Mouse (Mus musculus) heart, embryonic 16.5 days (tissue): Measurements from ENCODE around the gene Mgea5. TPM values are rescaled to one million over a fixed set of nuclear protein-coding genes. Genes with fewer than 3 reads are reported as not detected.

Experiments used
- ATAC-seq: fragments of 200-750 bp; cut with Nextera tagmentation; replicated peaks from 2 replicates; pipeline ENCODE4 v1.8.0; 2017; ENCODE audit warnings: moderate number of reproducible peaks; ENCODE audit not compliant: insufficient read depth, low FRiP score; ENCODE audit errors: extremely low read depth
- H3K27ac ChIP-seq: fragments of 300-500 bp; sonication (generic); 2 replicates; pipeline ENCODE4 v1.5.1; 2014; ENCODE audit warnings: mild to moderate bottlenecking, low read length, control low read depth, moderate library complexity
- H3K27me3 ChIP-seq: fragments of 300-500 bp; sonication (generic); 2 replicates; pipeline ENCODE4 v1.6.1; 2014; ENCODE audit warnings: low read length, mixed read lengths; ENCODE audit not compliant: control insufficient read depth, insufficient read depth
- H3K36me3 ChIP-seq: fragments of 300-500 bp; sonication (generic); 2 replicates; pipeline ENCODE4 v1.6.1; 2014; ENCODE audit not compliant: control insufficient read depth, insufficient read depth
- H3K4me1 ChIP-seq: fragments of 300-500 bp; sonication (generic); 2 replicates; pipeline ENCODE4 v1.6.1; 2014; ENCODE audit warnings: low read length, mixed read lengths; ENCODE audit not compliant: control insufficient read depth, insufficient read depth
- H3K4me2 ChIP-seq: fragments of 300-500 bp; sonication (generic); 2 replicates; pipeline ENCODE4 v1.6.1; 2014; ENCODE audit warnings: low read depth, mild to moderate bottlenecking, control low read depth, low read length
- H3K4me3 ChIP-seq: fragments of 300-500 bp; sonication (generic); 2 replicates; pipeline ENCODE4 v1.5.1; 2014; ENCODE audit warnings: mild to moderate bottlenecking, control low read depth, low read length
- H3K9ac ChIP-seq: fragments of 300-500 bp; sonication (generic); 2 replicates; pipeline ENCODE4 v1.6.1; 2014; ENCODE audit warnings: low read length, control low read depth
- H3K9me3 ChIP-seq: fragments of 300-500 bp; sonication (generic); replicated peaks from 2 replicates; pipeline ENCODE4 v1.6.1; 2016; ENCODE audit warnings: low read length; ENCODE audit not compliant: control insufficient read depth
- WGBS: fragments of 180-500 bp; shearing (Covaris S2); extraction: QIAGEN DNeasy Blood & Tissue Kit; methylation state at CpG from one replicate; pipeline ENCODE4 v1.1.7; 2014; 5-methylcytosine and 5-hydroxymethylcytosine counted together
- polyA plus RNA-seq: library from polyadenylated mRNA; unstranded; fragments of >200 nt; fragmentation: Nextera tagmentation; extraction: Ambion mirVana; gene quantifications from 2 replicates; pipeline ENCODE4 v1.2.1, GENCODE M21; 2015

Gene Mgea5
- polyA plus RNA-seq, 1 experiment from 2014 or later: 33.7 TPM

DNA sequence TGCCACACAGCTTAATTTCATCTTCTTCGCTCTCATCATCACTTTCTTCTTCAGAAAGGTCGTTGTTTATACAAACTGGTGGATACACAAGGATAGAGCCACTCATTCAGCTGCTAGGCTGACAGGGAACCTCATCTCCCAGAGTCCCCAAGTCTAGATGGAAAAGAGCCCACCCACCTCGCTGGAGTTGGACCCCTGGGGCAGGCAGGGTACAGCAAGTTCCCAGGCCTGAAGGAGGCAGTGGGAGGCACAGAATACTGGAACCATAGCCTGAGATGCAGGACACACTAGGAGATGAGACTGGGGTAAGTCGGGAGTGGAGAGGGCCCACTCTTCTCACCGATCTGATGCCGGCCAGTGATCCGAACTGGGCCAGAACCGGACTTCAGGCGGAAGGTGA, 35.4 kb downstream of the Mgea5 start:
- peak overlapping the region; percentile 94; the same call in 1 of the 2 replicates for H3K9ac ChIP-seq
- H3K4me2 ChIP-seq: peak overlapping the region; percentile 96
- H3K27me3 ChIP-seq: peaks cover 26% of the 10 kb centered on the region
- WGBS: 39% methylated on average over 9 of the region's 9 CpGs
- no peak for ATAC-seq
- H3K4me1 ChIP-seq: peaks cover 35% of the 10 kb centered on the region
- H3K36me3 ChIP-seq: peaks cover 16% of the 10 kb centered on the region
- H3K9me3 ChIP-seq: no peaks in the 10 kb centered on the region
- H3K27ac ChIP-seq: no peak overlapping the region
- peak overlapping the region; percentile 93 for H3K4me3 ChIP-seq

DNA sequence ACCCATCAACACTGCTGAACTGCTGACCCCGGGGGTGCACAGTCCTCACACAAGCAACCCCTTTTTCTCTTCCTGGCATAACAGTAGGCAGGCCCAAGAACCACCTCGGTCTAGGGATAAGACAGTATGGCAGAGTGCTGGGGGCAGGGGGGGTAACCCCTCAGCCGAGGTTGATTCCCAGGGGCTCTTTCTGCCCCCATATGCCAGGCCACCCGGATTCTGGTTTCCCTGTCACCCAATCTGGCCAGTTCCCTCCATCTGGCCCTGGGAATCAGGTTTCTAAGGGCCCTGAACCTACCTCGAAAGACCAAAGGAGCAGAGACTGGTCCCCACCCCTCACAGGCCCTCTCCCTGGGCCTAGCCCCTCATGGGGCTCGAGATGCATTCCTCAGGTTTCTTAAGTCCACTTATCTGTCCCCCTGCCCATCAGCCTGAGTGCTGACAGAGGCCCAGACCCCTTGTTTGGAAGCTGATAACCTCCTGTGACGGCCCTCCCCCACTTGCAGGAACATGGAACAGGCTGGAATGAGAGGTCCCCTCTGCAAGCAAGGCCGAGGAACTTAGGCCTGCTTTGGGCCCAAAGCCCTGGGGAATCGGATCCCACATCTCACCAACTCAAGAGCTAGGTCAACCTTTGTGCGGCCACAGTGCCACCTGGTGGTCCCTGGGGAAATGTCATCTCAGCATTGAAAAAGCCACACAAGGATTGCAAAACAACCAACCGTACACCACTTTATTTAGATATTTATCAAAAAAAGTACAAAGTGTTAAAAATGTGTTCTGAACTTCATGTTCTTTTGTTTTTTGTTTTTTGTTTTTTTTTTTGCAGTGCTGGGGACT, 36.4 kb downstream of the Mgea5 start:
- Histone ChIP-seq H3K27ac (no peak overlapping the region), H3K9me3 (no peaks in the 10 kb centered on the region), H3K4me1 (peaks cover 39% of the 10 kb centered on the region), H3K4me2 (no peak overlapping the region), H3K36me3 (peaks cover 10% of the 10 kb centered on the region), H3K4me3 (no peak overlapping the region), H3K27me3 (peaks cover 33% of the 10 kb centered on the region), H3K9ac (no peak overlapping the region)
- ATAC-seq: no peak
- 25% methylated on average over 11 of the region's 11 CpGs for WGBS

DNA sequence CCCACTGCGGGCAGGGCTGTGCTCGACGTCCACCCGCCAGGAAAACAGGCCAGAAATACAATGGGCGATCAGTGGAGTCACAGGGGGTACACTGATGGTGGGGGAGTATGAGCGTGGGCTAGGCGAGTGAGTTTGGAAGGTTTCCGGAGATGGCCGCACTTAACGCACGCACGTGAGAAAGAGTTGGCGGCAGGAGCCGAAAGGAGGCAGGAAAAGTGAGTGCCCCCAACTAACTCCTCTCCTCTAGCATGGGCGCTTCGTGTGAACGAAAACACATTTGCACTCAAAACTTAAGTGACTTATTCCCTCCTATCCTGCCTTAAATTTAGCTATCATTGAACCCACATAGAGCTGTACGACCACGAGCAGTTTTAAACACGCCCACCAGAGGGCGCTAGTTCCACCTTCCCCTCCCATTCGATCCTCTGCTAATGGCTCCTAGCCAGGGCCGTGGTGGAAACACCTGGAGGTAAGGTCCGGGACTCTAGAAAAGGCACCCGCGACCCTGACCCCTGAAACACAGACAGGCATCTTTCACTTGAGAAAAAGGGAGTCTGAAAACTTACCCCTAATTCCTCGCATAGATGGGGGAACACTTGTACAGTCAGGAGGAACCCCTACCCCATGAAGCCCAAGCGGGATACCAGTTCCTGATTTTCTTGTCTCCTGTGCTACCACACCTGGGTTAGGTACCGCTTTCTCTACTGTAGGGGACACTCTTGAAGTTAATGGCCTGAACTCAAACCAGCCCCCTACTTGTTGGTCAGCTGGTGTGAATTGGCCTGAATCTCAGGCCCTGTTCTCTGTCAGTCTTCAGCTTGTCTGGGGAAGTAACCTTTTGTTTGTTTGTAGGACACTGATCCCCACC, 37.2 kb downstream of the Mgea5 start:
- WGBS: 12% methylated on average over 29 of the region's 29 CpGs

DNA sequence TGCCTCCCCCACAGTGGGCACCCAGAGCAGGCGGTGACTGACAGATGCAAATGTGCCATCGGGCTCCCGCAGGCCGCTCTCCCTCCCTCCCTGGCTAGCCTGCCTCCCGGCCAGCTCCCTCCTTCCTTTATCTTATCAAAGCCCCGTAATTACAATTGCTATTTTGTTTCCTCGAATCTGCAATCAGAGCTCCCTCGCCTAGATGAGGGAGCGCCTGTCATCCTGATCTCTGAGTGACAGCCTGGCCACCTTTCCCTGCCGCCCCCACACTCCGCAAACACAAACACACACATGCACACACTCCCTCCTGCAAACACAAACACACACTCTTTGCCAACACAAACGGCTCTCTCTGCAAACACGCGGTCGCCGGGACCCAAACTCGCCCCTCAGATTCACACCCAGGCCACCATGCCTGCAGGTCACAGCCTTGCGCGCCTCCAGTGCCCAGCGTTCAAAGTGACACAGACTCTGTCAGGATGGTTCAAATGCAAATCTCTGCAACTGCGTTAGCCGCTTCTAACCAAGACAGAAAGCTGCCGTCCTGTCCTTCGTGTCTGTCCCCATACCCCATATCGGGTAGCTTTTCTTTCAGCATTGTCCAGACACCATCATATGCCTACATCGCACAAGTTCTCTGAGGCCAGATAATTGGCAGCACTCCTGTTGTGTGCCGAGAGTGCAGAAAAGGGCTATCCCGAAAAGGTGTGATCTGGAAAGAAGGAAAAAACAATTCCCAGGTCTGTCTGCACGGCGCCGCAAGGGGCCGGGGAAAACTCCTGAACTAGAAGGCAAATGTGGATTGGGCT, 38.1 kb downstream of the Mgea5 start:
- WGBS: 5% methylated on average over 32 of the region's 32 CpGs
- no peak for ATAC-seq
- Histone ChIP-seq H3K9me3 (no peaks in the 10 kb centered on the region), H3K4me3 (peak overlapping the region; percentile 31), H3K27me3 (peaks cover 49% of the 10 kb centered on the region), H3K9ac (0 out of 2 replicates have a peak overlapping the region, but pooled peaks have one; percentile 11), H3K4me2 (peak overlapping the region; percentile 58), H3K36me3 (peaks cover 2% of the 10 kb centered on the region; the same call in 1 of the 2 replicates), H3K4me1 (peaks cover 45% of the 10 kb centered on the region), H3K27ac (no peak overlapping the region)

More for the DNA sequence above, 37.2 kb downstream of the Mgea5 start:
- Histone ChIP-seq H3K4me3 (peak overlapping the region; percentile 31), H3K9ac (no peak overlapping the region), H3K9me3 (no peaks in the 10 kb centered on the region), H3K36me3 (peaks cover 4% of the 10 kb centered on the region), H3K27ac (no peak overlapping the region), H3K27me3 (peaks cover 41% of the 10 kb centered on the region), H3K4me2 (peak overlapping the region; percentile 58), H3K4me1 (peaks cover 45% of the 10 kb centered on the region)
- ATAC-seq: no peak

DNA sequence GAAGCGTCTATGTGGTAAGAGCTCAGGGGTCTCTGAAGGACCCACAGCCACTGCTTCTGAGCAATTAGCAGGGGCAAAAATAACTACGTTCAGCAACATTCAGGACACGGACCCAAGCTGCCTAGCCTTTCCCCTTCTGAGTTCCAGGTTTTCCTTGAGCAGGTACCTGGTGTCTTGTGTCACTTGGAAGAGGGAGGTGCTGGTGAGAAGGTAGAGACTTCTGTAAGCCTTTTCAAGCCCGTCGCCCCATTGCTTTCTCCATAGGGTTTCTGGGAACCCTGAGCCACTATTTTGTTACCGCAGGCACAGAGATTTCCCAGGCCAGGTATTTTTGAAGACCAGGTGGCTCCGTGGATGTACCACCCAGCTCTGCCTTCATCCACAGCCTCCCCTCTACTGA, 40.0 kb downstream of the Mgea5 start:
- Histone ChIP-seq H3K36me3 (no peaks in the 10 kb centered on the region), H3K27me3 (peaks cover 67% of the 10 kb centered on the region), H3K4me3 (no peak overlapping the region), H3K9me3 (no peaks in the 10 kb centered on the region), H3K4me1 (peaks cover 36% of the 10 kb centered on the region), H3K9ac (no peak overlapping the region), H3K27ac (no peak overlapping the region), H3K4me2 (no peak overlapping the region)
- no peak for ATAC-seq
- 41% methylated on average over 7 of the region's 7 CpGs for WGBS

DNA sequence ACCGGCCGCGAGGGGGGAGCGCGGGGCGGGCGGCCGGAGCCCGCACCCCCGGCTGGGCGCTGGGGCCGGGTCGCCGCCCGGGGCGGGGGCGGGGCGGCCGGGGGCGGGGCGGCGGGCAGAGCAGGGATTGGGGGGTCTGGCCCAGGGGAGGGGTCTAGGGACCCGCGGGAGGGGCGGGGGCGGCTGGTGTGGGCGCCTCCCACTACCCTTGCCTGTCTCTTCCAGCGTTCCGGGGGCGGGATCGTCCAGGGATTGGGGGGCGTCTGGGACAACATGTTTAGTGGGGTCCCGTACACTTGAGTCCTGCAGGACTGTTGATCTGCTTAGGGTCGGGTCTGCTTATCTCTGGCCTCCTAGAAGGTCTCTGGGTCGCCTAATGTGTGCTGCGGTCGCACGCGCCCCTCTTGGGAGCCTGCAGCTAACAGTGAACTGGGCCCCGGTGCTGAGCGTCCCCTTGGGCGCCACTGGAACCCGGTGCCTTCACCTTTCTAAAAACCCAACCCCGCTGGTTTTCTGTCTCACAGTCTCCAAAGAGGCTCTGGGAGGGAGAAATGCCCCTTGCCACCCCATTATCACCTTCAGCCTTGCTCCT, 40.6 kb downstream of the Mgea5 start:
- Histone ChIP-seq H3K4me2 (peak overlapping the region; percentile 96), H3K4me1 (peaks cover 31% of the 10 kb centered on the region), H3K27me3 (peaks cover 73% of the 10 kb centered on the region), H3K4me3 (peak overlapping the region; percentile 67), H3K27ac (no peak overlapping the region), H3K36me3 (no peaks in the 10 kb centered on the region), H3K9me3 (no peaks in the 10 kb centered on the region), H3K9ac (0 out of 2 replicates have a peak overlapping the region, but pooled peaks have one; percentile 10)
- WGBS: 4% methylated on average over 25 of the region's 44 CpGs
- no peak for ATAC-seq

DNA sequence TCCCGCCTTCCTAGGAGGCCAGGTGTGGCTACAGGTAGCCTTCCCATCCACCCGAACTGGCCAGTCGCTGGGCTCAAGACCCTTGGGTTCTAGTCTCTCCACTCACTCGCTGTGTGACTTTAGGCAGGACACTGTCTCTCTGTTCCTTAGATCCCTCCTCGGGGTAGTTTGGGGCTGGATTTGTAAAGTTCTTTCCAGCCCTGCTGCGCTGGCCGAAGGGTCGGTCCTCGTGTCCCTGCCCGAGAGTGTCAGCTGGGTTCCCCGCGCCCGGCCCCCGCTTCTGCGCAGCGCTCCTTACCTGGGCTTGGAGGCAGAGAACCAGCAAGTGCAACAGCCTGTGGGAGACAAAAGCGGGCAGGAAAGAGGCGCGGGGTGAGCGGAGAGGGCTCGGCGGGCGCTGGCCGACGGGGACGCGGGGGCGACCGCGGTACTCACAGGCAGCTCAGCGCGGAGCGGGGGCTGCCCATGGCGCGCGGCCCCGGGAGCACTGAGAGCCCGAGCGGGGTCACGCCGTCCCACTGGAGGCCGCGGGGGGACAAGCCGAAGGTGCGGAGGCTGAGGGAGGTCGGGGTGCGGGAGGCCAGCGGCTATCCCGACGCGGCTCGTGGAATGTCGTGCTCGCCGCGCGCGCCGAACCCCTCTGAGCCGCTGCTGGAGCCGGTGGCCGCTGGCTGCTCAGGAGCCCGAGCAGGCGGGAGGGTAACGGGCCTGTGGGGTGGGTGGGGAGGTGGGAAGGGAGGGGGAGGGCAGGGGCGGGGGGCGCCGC, 41.2 kb downstream of the Mgea5 start, which contains the start of gene Fgf8:
TSS of gene Fgf8 (minus strand) at position 698 of the 766 bp plus-strand sequence.
- Histone ChIP-seq H3K27ac (no peak within 1 kb of the TSS), H3K4me3 (peak within 1 kb of the TSS; percentile 67), H3K9me3 (no peaks in the 10 kb centered on the region), H3K4me1 (peaks cover 31% of the 10 kb centered on the region), H3K27me3 (peaks cover 79% of the 10 kb centered on the region), H3K9ac (peak within 1 kb of the TSS; percentile 71), H3K36me3 (no peaks in the 10 kb centered on the region), H3K4me2 (peak within 1 kb of the TSS; percentile 96)
- no peak for ATAC-seq
- WGBS: under 1% methylated on average over 62 of the region's 68 CpGs
